Mouse (Mus musculus) lung, embryonic 14.5 days (tissue): ENCODE measurements around the gene Thg1l. TPM values are rescaled to one million over a fixed set of nuclear protein-coding genes. Genes with fewer than 3 reads are reported as not detected.

Experiments used
- ATAC-seq: fragments of 200-750 bp; cut with Nextera tagmentation; 2 replicates; pipeline ENCODE4 v1.8.0; 2017; ENCODE audit warnings: mild to moderate bottlenecking, moderate TSS enrichment, moderate library complexity; ENCODE audit not compliant: insufficient read depth
- DNase-seq: peaks from one replicate; pipeline ENCODE4 v3.0.0-alpha.2; 2015
- H3K27ac ChIP-seq: fragments of 300-500 bp; sonication (generic); 2 replicates; pipeline ENCODE4 v1.5.1; 2014; ENCODE audit warnings: low read depth, mild to moderate bottlenecking, moderate library complexity
- H3K27me3 ChIP-seq: fragments of 300-500 bp; sonication (generic); 2 replicates; pipeline ENCODE4 v1.6.1; 2014; ENCODE audit warnings: low read length, control low read depth; ENCODE audit not compliant: insufficient read depth
- H3K36me3 ChIP-seq: fragments of 300-500 bp; sonication (generic); 2 replicates; pipeline ENCODE4 v1.6.1; 2014; ENCODE audit warnings: control low read depth; ENCODE audit not compliant: insufficient read depth
- H3K4me1 ChIP-seq: fragments of 300-500 bp; sonication (generic); 2 replicates; pipeline ENCODE4 v1.6.1; 2014; ENCODE audit warnings: antibody characterized with exemption, control low read depth; ENCODE audit not compliant: insufficient read depth
- H3K4me2 ChIP-seq: fragments of 300-500 bp; sonication (generic); 2 replicates; pipeline ENCODE4 v1.6.1; 2014; ENCODE audit warnings: mild to moderate bottlenecking
- H3K4me3 ChIP-seq: fragments of 300-500 bp; sonication (generic); 2 replicates; pipeline ENCODE4 v1.5.1; 2014; ENCODE audit warnings: low read depth, low read length
- H3K9ac ChIP-seq: fragments of 300-500 bp; sonication (generic); 2 replicates; pipeline ENCODE4 v1.6.1; 2014
- H3K9me3 ChIP-seq: fragments of 300-500 bp; sonication (generic); 2 replicates; pipeline ENCODE4 v1.6.1; 2016; ENCODE audit warnings: low read depth, low read length, control low read depth
- CTCF ChIP-seq: IDR thresholded peaks from 2 replicates; pipeline ENCODE4 v1.5.1; 2016; ENCODE audit warnings: antibody characterized with exemption, low read depth
- WGBS: fragments of 180-500 bp; shearing (Covaris S2); extraction: QIAGEN DNeasy Blood & Tissue Kit; methylation state at CpG from one replicate; pipeline ENCODE4 v1.1.7; 2014; 5-methylcytosine and 5-hydroxymethylcytosine counted together
- polyA plus RNA-seq: library from polyadenylated mRNA; unstranded; fragments of >200 nt; fragmentation: Nextera tagmentation; extraction: Ambion mirVana; gene quantifications from 2 replicates; pipeline ENCODE4 v1.2.1, GENCODE M21; 2014

The Thg1l gene
- polyA plus RNA-seq, 1 experiment from 2014 or later = 11.6 TPM

DNA sequence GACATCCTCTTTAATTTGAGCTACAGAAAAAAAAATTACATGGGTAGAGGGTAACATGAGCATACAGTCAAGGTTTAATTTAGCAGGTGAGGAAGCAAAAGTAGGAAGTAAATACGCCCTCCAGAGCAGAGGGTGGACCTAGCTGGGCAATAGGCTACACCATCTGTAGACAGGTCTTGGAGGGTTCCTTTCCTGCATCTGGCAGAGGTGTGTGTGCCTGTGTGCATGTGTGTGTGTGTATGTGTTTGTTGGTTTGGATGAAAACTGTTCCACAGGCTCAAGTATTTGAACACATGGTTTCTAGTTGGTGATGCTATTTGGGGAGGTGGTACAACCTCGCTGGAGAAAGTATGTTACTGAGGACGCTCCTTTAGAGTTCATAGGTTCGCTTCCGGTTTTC, 18.3 kb upstream of the Thg1l start:
- Histone ChIP-seq H3K4me1 (no peaks in the 10 kb centered on the region), H3K36me3 (no peaks in the 10 kb centered on the region), H3K4me3 (no peak overlapping the region), H3K27ac (no peak overlapping the region), H3K27me3 (no peaks in the 10 kb centered on the region), H3K9ac (no peak overlapping the region), H3K9me3 (no peaks in the 10 kb centered on the region), H3K4me2 (no peak overlapping the region)
- WGBS = 76% methylated on average over 5 of the region's 5 CpGs
- no peak for ATAC-seq
- no peak for TF ChIP-seq CTCF
- DNase-seq = no peak

DNA sequence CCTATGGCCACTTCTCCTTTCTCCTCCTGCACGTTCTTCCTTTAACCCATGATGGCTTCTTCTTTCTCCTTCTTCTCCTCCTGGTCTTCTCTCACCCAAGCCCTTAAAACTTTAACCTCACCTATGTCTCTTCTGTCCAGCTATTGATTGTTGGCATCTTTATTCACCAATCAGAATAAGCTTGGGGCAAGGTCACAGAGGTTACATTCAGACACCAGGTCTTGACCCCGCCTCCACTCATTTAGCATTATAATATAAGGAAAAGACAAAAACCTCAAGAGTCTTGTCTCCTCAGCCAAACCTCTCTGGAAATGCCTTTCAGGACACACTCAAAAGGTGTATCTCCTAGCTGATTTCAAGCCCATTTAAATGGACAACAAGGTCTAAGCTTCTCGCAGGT, 13.2 kb upstream of the Thg1l start:
- H3K9me3 ChIP-seq = no peaks in the 10 kb centered on the region
- H3K4me2 ChIP-seq = no peak overlapping the region
- WGBS = 83% methylated on average over 3 of the region's 3 CpGs
- H3K27me3 ChIP-seq = no peaks in the 10 kb centered on the region
- no peak for TF ChIP-seq CTCF
- DNase-seq = no peak
- ATAC-seq = no peak
- H3K4me3 ChIP-seq = no peak overlapping the region
- no peak overlapping the region for H3K9ac ChIP-seq
- no peak overlapping the region for H3K27ac ChIP-seq
- H3K36me3 ChIP-seq = no peaks in the 10 kb centered on the region
- H3K4me1 ChIP-seq = no peaks in the 10 kb centered on the region

DNA sequence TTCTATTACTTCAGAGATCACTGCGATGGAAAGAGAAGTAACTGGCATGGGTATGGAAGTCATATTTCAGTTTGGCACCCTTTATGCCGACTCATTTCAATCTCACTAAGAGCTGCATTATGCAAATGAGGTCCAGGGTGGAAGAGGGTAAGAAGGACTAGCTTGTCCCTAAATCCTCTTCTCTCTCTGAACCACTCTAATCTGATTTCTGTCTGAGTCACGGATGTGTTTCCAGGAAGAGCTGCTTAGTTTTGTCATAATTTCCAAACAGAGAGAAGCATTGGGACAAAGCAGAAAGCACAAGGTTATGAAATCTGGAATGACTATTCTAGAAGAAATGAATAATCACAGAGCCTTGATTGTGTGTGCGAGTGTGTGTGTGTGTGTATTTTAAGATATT, 11.6 kb upstream of the Thg1l start:
- Histone ChIP-seq H3K36me3 (no peaks in the 10 kb centered on the region), H3K4me1 (no peaks in the 10 kb centered on the region), H3K27me3 (no peaks in the 10 kb centered on the region), H3K9me3 (no peaks in the 10 kb centered on the region), H3K4me2 (no peak overlapping the region), H3K9ac (no peak overlapping the region), H3K4me3 (no peak overlapping the region), H3K27ac (no peak overlapping the region)
- 73% methylated on average over 4 of the region's 4 CpGs for WGBS
- DNase-seq (no peak), ATAC-seq (no peak)
- TF ChIP-seq CTCF = no peak

DNA sequence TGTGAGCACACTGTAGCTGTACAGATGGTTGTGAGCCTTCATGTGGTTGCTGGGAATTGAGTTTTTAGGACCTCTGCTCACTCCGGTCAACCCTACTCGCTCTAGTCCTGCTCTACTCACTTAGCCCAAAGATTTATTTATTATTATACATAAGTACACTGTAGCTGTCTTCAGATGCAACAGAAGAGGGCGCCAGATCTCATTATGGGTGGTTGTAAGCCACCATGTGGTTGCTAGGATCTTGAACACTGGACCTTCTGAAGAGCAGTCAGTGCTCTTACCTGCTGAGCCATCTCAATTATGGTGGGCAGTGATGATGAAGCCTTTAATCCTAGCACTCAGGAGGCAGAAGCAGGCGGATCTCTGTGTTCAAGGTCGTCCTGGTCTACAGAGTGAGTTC, 4.7 kb upstream of the Thg1l start:
- WGBS = 79% methylated on average over 5 of the region's 5 CpGs
- Histone ChIP-seq H3K27me3 (no peaks in the 10 kb centered on the region), H3K9me3 (no peaks in the 10 kb centered on the region), H3K27ac (no peak overlapping the region), H3K4me2 (no peak overlapping the region), H3K9ac (no peak overlapping the region), H3K4me1 (no peaks in the 10 kb centered on the region), H3K4me3 (no peak overlapping the region), H3K36me3 (no peaks in the 10 kb centered on the region)
- DNase-seq = no peak
- ATAC-seq = no peak
- no peak; the same call in 1 of the 2 replicates for TF ChIP-seq CTCF

DNA sequence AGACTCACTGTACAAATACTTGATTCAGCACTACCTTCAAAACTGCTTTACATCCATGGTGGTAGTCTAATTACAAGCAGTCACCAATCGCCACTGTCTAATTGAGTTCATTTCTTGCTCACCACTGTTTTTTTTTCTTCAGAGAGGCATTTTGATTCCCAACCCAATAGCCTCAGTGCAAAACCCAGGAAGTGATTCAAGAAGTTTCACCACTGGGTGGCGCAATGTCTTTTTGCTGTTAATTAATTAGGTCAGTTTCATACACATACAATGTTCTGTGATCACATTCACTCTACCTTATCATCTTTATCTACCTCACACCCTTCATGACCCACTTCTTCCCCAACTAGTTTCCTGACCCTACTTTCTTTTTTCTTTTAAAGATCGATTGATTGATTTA, 4.3 kb upstream of the Thg1l start:
- no peaks in the 10 kb centered on the region for H3K27me3 ChIP-seq
- 84% methylated on average over 3 of the region's 3 CpGs for WGBS
- DNase-seq (peak; percentile 68), ATAC-seq (no peak)
- TF ChIP-seq CTCF = peak; percentile 35
- no peak overlapping the region for H3K27ac ChIP-seq
- no peaks in the 10 kb centered on the region for H3K4me1 ChIP-seq
- H3K4me2 ChIP-seq = no peak overlapping the region
- no peak overlapping the region for H3K9ac ChIP-seq
- H3K9me3 ChIP-seq = no peaks in the 10 kb centered on the region
- no peak overlapping the region for H3K4me3 ChIP-seq
- no peaks in the 10 kb centered on the region for H3K36me3 ChIP-seq

DNA sequence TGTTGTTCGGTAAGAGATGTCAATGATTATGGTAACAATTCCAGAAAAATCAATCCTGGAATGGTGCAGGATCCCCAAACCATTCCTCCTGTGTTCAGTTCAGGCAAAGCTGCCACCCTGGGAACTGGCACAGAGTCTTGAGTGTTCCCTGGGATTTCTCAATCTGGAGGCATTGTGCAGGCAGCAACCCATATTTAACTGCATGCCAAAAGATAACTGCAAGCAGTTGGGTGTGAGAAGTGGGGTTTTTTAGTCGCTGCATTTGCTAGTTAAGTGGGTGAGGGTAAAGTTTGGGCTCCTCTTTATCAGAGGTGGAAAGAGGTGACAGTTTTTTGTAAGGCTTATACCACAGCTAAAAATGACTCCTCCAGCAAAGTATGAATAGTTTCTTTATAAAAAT, 7.8 kb downstream of the Thg1l start:
- Histone ChIP-seq H3K4me1 (peaks cover 12% of the 10 kb centered on the region; the same call in 1 of the 2 replicates), H3K4me2 (no peak overlapping the region), H3K9ac (no peak overlapping the region), H3K9me3 (no peaks in the 10 kb centered on the region), H3K27me3 (no peaks in the 10 kb centered on the region), H3K27ac (no peak overlapping the region), H3K4me3 (no peak overlapping the region), H3K36me3 (peaks cover 29% of the 10 kb centered on the region; the same call in 1 of the 2 replicates)
- DNase-seq (no peak), ATAC-seq (no peak)
- TF ChIP-seq CTCF = no peak
- 82% methylated on average over 2 of the region's 2 CpGs for WGBS

DNA sequence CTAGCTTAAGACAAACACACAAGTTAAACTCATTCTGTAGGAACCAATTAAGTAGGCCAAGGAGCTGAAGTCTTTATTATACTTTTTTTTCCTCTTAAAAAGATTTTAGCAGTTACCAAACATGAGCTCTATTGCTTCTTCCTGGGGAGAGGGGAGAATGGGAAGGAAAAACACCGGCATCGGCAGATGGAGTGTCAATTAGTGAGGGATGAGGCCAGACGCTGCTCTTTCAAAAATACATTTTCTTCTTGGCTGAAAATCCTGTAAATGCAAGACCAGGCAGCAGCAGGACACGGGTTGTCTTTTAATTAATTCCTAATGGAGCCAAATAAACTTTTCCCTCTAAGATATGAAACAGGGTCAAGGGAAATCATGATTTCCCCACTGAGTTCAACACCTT, 8.5 kb downstream of the Thg1l start:
- no peak for ATAC-seq
- no peak for TF ChIP-seq CTCF

More for the DNA sequence above, 8.5 kb downstream of the Thg1l start:
- Histone ChIP-seq H3K27me3 (no peaks in the 10 kb centered on the region), H3K4me1 (peaks cover 12% of the 10 kb centered on the region; the same call in 1 of the 2 replicates), H3K4me2 (no peak overlapping the region), H3K36me3 (peaks cover 28% of the 10 kb centered on the region; the same call in 1 of the 2 replicates), H3K27ac (no peak overlapping the region), H3K9ac (no peak overlapping the region), H3K4me3 (no peak overlapping the region), H3K9me3 (no peaks in the 10 kb centered on the region)
- DNase-seq = no peak
- WGBS = 72% methylated on average over 4 of the region's 4 CpGs
